Mouse (Mus musculus): ENCODE results near the gene Mob3a.

DNA sequence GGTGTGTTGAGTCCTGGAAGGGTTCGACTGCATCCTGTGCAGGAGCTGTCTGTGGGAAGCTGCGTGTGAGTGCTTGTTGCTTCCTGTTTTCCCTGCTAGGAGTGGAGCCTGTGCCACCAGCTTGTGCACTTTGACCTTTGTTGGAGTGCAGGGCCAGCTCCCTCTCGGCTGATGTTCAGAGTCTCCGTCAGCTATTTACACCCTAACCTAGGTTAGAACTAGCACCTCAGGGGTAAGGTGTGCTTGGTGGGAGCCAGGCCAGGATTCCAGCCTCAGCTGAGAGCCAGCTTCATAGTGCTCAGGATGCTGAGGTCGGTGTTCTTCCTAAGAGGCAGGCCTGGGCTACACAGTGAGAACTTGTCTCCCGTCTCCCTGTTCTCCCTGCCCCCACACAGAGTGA lies 66.4 kb downstream of the Mob3a start:
- TF ChIP-seq MAX (IDR thresholded peaks at IDR 0.05) = no peak
- no peak for TF ChIP-seq CTCF (IDR thresholded peaks at IDR 0.05; ENCODE audit: control insufficient read depth, insufficient read depth, insufficient read length)

All from C2C12 (cell line).